Mouse (Mus musculus): Measurements from ENCODE around the gene Acot13. TPM values are rescaled to one million over a fixed set of nuclear protein-coding genes. Genes with fewer than 3 reads are reported as not detected.

Gene Acot13
- total and polyA plus RNA-seq, 2 experiments = 95.8 to 96.4 TPM

GRCm38 (mm10) chr13:24814616-24815015 lies 16.7 kb downstream of the Acot13 start:
- H3K27ac ChIP-seq (replicated peaks; ENCODE audit: insufficient read depth, low read depth, low read length) = peak overlapping the region; percentile 72
- peak; percentile 79 for DNase-seq (ENCODE audit: extremely low read depth, low read depth, low spot score)
- WGBS = 31% methylated on average over 1 of the region's 1 CpGs
- no peak overlapping the region for H3K4me3 ChIP-seq (ENCODE audit: insufficient read depth, low read depth, low read length)
- no peak for TF ChIP-seq CTCF (IDR thresholded peaks at IDR 0.05; ENCODE audit: low read depth, low read length)
- no peak for TF ChIP-seq POLR2A (IDR thresholded peaks at IDR 0.05; ENCODE audit: extremely low read depth, insufficient read depth, low read length)
- H3K4me1 ChIP-seq (ENCODE audit: control insufficient read depth, insufficient read depth, low read length) = peaks cover 2% of the 10 kb centered on the region; the same call in 1 of the 2 replicates
- peaks cover 57% of the 10 kb centered on the region for H3K36me3 ChIP-seq (ENCODE audit: control insufficient read depth, insufficient read depth, low read length)
- H3K79me2 ChIP-seq (ENCODE audit: control insufficient read depth, insufficient read depth, low read length) = no peaks in the 10 kb centered on the region
- no peak overlapping the region for H3K9ac ChIP-seq (ENCODE audit: low read depth, low read length)
- no peaks in the 10 kb centered on the region for H3K27me3 ChIP-seq (ENCODE audit: control insufficient read depth, insufficient read depth, low read length)

GRCm38 (mm10) chr13:24812521-24812920 lies 18.8 kb downstream of the Acot13 start:
- Histone ChIP-seq H3K27me3 (ENCODE audit: control insufficient read depth, insufficient read depth, low read length) (no peaks in the 10 kb centered on the region), H3K36me3 (ENCODE audit: control insufficient read depth, insufficient read depth, low read length) (peaks cover 70% of the 10 kb centered on the region), H3K4me1 (ENCODE audit: control insufficient read depth, insufficient read depth, low read length) (peaks cover 4% of the 10 kb centered on the region; the same call in 1 of the 2 replicates), H3K4me3 (ENCODE audit: insufficient read depth, low read depth, low read length) (no peak overlapping the region), H3K79me2 (ENCODE audit: control insufficient read depth, insufficient read depth, low read length) (no peaks in the 10 kb centered on the region; the same call in 1 of the 2 replicates), H3K27ac (replicated peaks; ENCODE audit: insufficient read depth, low read depth, low read length) (no peak overlapping the region), H3K9ac (ENCODE audit: low read depth, low read length) (no peak overlapping the region)
- TF ChIP-seq POLR2A (IDR thresholded peaks at IDR 0.05; ENCODE audit: extremely low read depth, insufficient read depth, low read length) (no peak), CTCF (IDR thresholded peaks at IDR 0.05; ENCODE audit: low read depth, low read length) (no peak)
- WGBS = 61% methylated on average over 2 of the region's 2 CpGs
- DNase-seq (ENCODE audit: extremely low read depth, low read depth, low spot score) = peak; percentile 63

- Histone ChIP-seq H3K9ac (ENCODE audit: low read depth, low read length) (no peak overlapping the region), H3K27me3 (ENCODE audit: control insufficient read depth, insufficient read depth, low read length) (no peaks in the 10 kb centered on the region), H3K4me1 (ENCODE audit: control insufficient read depth, insufficient read depth, low read length) (peaks cover 17% of the 10 kb centered on the region), H3K4me3 (ENCODE audit: insufficient read depth, low read depth, low read length) (no peak overlapping the region), H3K79me2 (ENCODE audit: control insufficient read depth, insufficient read depth, low read length) (peaks cover 14% of the 10 kb centered on the region), H3K27ac (replicated peaks; ENCODE audit: insufficient read depth, low read depth, low read length) (no peak overlapping the region), H3K36me3 (ENCODE audit: control insufficient read depth, insufficient read depth, low read length) (peaks cover 51% of the 10 kb centered on the region)
- TF ChIP-seq CTCF (IDR thresholded peaks at IDR 0.05; ENCODE audit: low read depth, low read length) (no peak), POLR2A (IDR thresholded peaks at IDR 0.05; ENCODE audit: extremely low read depth, insufficient read depth, low read length) (no peak)
- DNase-seq (ENCODE audit: extremely low read depth, low read depth, low spot score) = peak; percentile 91
Measured at GRCm38 (mm10) chr13:24806079-24806478, 25.3 kb downstream of the Acot13 start.

GRCm38 (mm10) chr13:24803196-24803595 lies 28.1 kb downstream of the Acot13 start:
- H3K9ac ChIP-seq (ENCODE audit: low read depth, low read length) = peak overlapping the region; percentile 49; the same call in 1 of the 2 replicates

GRCm38 (mm10) chr13:24802131-24802691 lies 29.1 kb downstream of the Acot13 start:
- Histone ChIP-seq H3K27ac (replicated peaks; ENCODE audit: insufficient read depth, low read depth, low read length) (peak overlapping the region; percentile 80), H3K4me1 (ENCODE audit: control insufficient read depth, insufficient read depth, low read length) (peaks cover 14% of the 10 kb centered on the region), H3K36me3 (ENCODE audit: control insufficient read depth, insufficient read depth, low read length) (peaks cover 16% of the 10 kb centered on the region), H3K4me3 (ENCODE audit: insufficient read depth, low read depth, low read length) (peak overlapping the region; percentile 99), H3K79me2 (ENCODE audit: control insufficient read depth, insufficient read depth, low read length) (peaks cover 14% of the 10 kb centered on the region), H3K27me3 (ENCODE audit: control insufficient read depth, insufficient read depth, low read length) (no peaks in the 10 kb centered on the region), H3K9ac (ENCODE audit: low read depth, low read length) (peak overlapping the region; percentile 100)
- WGBS = under 1% methylated on average over 26 of the region's 26 CpGs
- DNase-seq (ENCODE audit: extremely low read depth, low read depth, low spot score) = peak; percentile 66
- TF ChIP-seq CTCF (IDR thresholded peaks at IDR 0.05; ENCODE audit: low read depth, low read length) (no peak), POLR2A (IDR thresholded peaks at IDR 0.05; ENCODE audit: extremely low read depth, insufficient read depth, low read length) (no peak)

More at GRCm38 (mm10) chr13:24803196-24803595, 28.1 kb downstream of the Acot13 start:
- peak overlapping the region; percentile 60 for H3K4me3 ChIP-seq (ENCODE audit: insufficient read depth, low read depth, low read length)
- DNase-seq (ENCODE audit: extremely low read depth, low read depth, low spot score) = no peak
- H3K36me3 ChIP-seq (ENCODE audit: control insufficient read depth, insufficient read depth, low read length) = peaks cover 25% of the 10 kb centered on the region
- WGBS = 1% methylated on average over 2 of the region's 2 CpGs
- peaks cover 14% of the 10 kb centered on the region for H3K79me2 ChIP-seq (ENCODE audit: control insufficient read depth, insufficient read depth, low read length)
- H3K27ac ChIP-seq (replicated peaks; ENCODE audit: insufficient read depth, low read depth, low read length) = no peak overlapping the region
- H3K4me1 ChIP-seq (ENCODE audit: control insufficient read depth, insufficient read depth, low read length) = peaks cover 14% of the 10 kb centered on the region
- H3K27me3 ChIP-seq (ENCODE audit: control insufficient read depth, insufficient read depth, low read length) = no peaks in the 10 kb centered on the region
- TF ChIP-seq CTCF (IDR thresholded peaks at IDR 0.05; ENCODE audit: low read depth, low read length) (no peak), POLR2A (IDR thresholded peaks at IDR 0.05; ENCODE audit: extremely low read depth, insufficient read depth, low read length) (no peak)

- no peak for DNase-seq (ENCODE audit: extremely low read depth, low read depth, low spot score)
Measured at GRCm38 (mm10) chr13:24801308-24801921, 29.9 kb downstream of the Acot13 start, which contains the start of gene BC005537. TSS of gene BC005537 (plus strand) at chr13:24801657.

More at GRCm38 (mm10) chr13:24801308-24801921, 29.9 kb downstream of the Acot13 start, which contains the start of gene BC005537:
- peaks cover 12% of the 10 kb centered on the region; the same call in 1 of the 2 replicates for H3K4me1 ChIP-seq (ENCODE audit: control insufficient read depth, insufficient read depth, low read length)
- WGBS = 1% methylated on average over 62 of the region's 74 CpGs
- no peak for TF ChIP-seq POLR2A (IDR thresholded peaks at IDR 0.05; ENCODE audit: extremely low read depth, insufficient read depth, low read length)
- TF ChIP-seq CTCF (IDR thresholded peaks at IDR 0.05; ENCODE audit: low read depth, low read length) = no peak
- peaks cover 10% of the 10 kb centered on the region for H3K36me3 ChIP-seq (ENCODE audit: control insufficient read depth, insufficient read depth, low read length)
- peaks cover 14% of the 10 kb centered on the region for H3K79me2 ChIP-seq (ENCODE audit: control insufficient read depth, insufficient read depth, low read length)
- H3K27me3 ChIP-seq (ENCODE audit: control insufficient read depth, insufficient read depth, low read length) = no peaks in the 10 kb centered on the region
- peak within 1 kb of the TSS; percentile 100 for H3K9ac ChIP-seq (ENCODE audit: low read depth, low read length)
- H3K27ac ChIP-seq (replicated peaks; ENCODE audit: insufficient read depth, low read depth, low read length) = peak within 1 kb of the TSS; percentile 97
- H3K4me3 ChIP-seq (ENCODE audit: insufficient read depth, low read depth, low read length) = peak within 1 kb of the TSS; percentile 99
